In the genomic region with DNA sequence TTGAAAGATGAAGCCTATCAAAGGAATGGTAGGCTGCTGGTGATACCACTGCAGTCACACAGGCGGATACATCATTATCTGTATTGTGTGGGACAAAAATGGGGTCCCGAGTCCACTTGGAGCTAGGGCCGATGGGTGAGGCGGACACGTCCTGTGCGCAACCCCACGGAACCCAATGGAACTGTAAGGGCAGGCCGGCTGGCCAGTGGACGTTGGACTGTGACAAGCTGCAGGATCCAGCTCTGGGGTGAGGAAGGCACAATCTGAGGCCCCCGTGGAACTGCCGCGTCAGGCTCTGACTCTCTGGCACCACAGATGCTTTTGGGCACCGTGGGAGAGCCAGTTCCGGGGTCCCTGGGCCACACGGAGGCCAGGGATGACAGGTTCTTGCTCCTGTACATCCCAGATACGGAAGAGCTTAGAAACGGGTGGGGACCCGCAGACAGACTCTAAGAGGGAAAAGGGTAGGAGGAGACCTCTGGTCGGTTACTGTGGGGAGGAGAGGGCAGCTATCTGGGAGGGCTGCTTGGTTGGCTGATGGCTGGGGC, we compare ENCODE assay signal across 17 mouse cellular contexts. TPM values are rescaled to one million over a fixed set of nuclear protein-coding genes. Genes with fewer than 3 reads are reported as not detected.
DNase-seq lines count a peak whose midpoint lies in the region; ATAC-seq and TF ChIP-seq lines count a peak whose summit lies in the region.
"Had no signal": no experiment of that assay in that cellular context is flagged by ENCODE, and none has a peak within 500 bp of the region (broad histone marks: within the 10 kb centered on the region; RNA-seq: fewer than 3 reads in every experiment).

No protein-coding gene starts in this region.

- TF ChIP-seq CTCF in E14TG2a.4 (conservative IDR thresholded peaks at IDR 0.05; ENCODE audit: low read length), result no peak

- no peaks in the 10 kb centered on the region for H3K27me3 ChIP-seq in forebrain, embryonic 11.5 days (ENCODE audit: control insufficient read depth, insufficient read depth, low read length)
- H3K27me3 ChIP-seq in forebrain, embryonic 15.5 days, result no peaks in the 10 kb centered on the region
- H3K27me3 ChIP-seq in hindbrain, embryonic 11.5 days (ENCODE audit: control insufficient read depth, insufficient read depth, low read length), result no peaks in the 10 kb centered on the region
- no peaks in the 10 kb centered on the region for H3K27me3 ChIP-seq in hindbrain, embryonic 16.5 days (replicated peaks; ENCODE audit: control insufficient read depth, insufficient read depth, low read length)
- H3K27me3 ChIP-seq in lung, embryonic 16.5 days (ENCODE audit: control insufficient read depth, insufficient read depth, low read depth, low read length), result no peaks in the 10 kb centered on the region
- no peaks in the 10 kb centered on the region for H3K27me3 ChIP-seq in E14TG2a.4 (ENCODE audit: insufficient read depth, low read length)
- H3K27me3 ChIP-seq: liver, embryonic 12.5 days; lung, embryonic 15.5 days had no signal

- H3K36me3 ChIP-seq in forebrain, embryonic 11.5 days (ENCODE audit: control insufficient read depth, insufficient read depth, low read length), result no peaks in the 10 kb centered on the region
- peaks cover 14% of the 10 kb centered on the region for H3K36me3 ChIP-seq in forebrain, embryonic 15.5 days
- H3K36me3 ChIP-seq in hindbrain, embryonic 11.5 days (ENCODE audit: control insufficient read depth, insufficient read depth, low read length), result no peaks in the 10 kb centered on the region
- 0 out of 2 replicates have a peak, but pooled peaks cover 6% of the 10 kb centered on the region for H3K36me3 ChIP-seq in hindbrain, embryonic 16.5 days (ENCODE audit: control insufficient read depth, insufficient read depth, low read length)
- H3K36me3 ChIP-seq in lung, embryonic 16.5 days (ENCODE audit: control insufficient read depth, insufficient read depth, low read length), result peaks cover 15% of the 10 kb centered on the region
- H3K36me3 ChIP-seq in E14TG2a.4 (ENCODE audit: insufficient read depth, low read length), result peaks cover 26% of the 10 kb centered on the region

- DNase-seq in forebrain, embryonic 11.5 days (ENCODE audit: low spot score), result peak; percentile 53
- no peak for DNase-seq in hindbrain, embryonic 11.5 days (ENCODE audit: low spot score)
- DNase-seq in lung, postnatal 4 days, result no peak
- DNase-seq: cerebellum, adult 9-11 months; kidney, adult 11 months; kidney, postnatal 36 days; right cerebral cortex, adult 18-20 months; thymus, postnatal 14 days had no signal

- no peak overlapping the region for H3K4me3 ChIP-seq in forebrain, embryonic 11.5 days (ENCODE audit: low read depth, low read length)
- H3K4me3 ChIP-seq in forebrain, embryonic 15.5 days, result no peak overlapping the region
- no peak overlapping the region for H3K4me3 ChIP-seq in hindbrain, embryonic 11.5 days (ENCODE audit: low read depth, low read length)
- H3K4me3 ChIP-seq in hindbrain, embryonic 16.5 days (ENCODE audit: low read length), result no peak overlapping the region
- H3K4me3 ChIP-seq in lung, embryonic 16.5 days (ENCODE audit: low read length), result no peak overlapping the region
- peak overlapping the region; percentile 55 for H3K4me3 ChIP-seq in E14TG2a.4 (replicated peaks; ENCODE audit: low read length)
- H3K4me3 ChIP-seq: erythroblast, embryonic 14.5 days; liver, embryonic 12.5 days; lung, embryonic 15.5 days had no signal

- WGBS in forebrain, embryonic 11.5 days, result 88% methylated on average over 19 of the region's 19 CpGs
- WGBS in forebrain, embryonic 15.5 days, result 89% methylated on average over 19 of the region's 19 CpGs
- 90% methylated on average over 19 of the region's 19 CpGs for WGBS in hindbrain, embryonic 11.5 days
- 92% methylated on average over 19 of the region's 19 CpGs for WGBS in hindbrain, embryonic 16.5 days
- 89% methylated on average over 19 of the region's 19 CpGs for WGBS in lung, embryonic 16.5 days

- H3K9ac ChIP-seq in forebrain, embryonic 11.5 days (ENCODE audit: low read length), result no peak overlapping the region
- H3K9ac ChIP-seq in forebrain, embryonic 15.5 days (replicated peaks), result no peak overlapping the region
- H3K9ac ChIP-seq in hindbrain, embryonic 11.5 days (ENCODE audit: low read depth, low read length), result no peak overlapping the region
- no peak overlapping the region for H3K9ac ChIP-seq in hindbrain, embryonic 16.5 days (ENCODE audit: low read depth, low read length)
- no peak overlapping the region for H3K9ac ChIP-seq in lung, embryonic 16.5 days (ENCODE audit: low read length)
- H3K9ac ChIP-seq: liver, embryonic 12.5 days; lung, embryonic 15.5 days had no signal

- H3K4me2 ChIP-seq in forebrain, embryonic 11.5 days (ENCODE audit: low read depth, low read length, severe bottlenecking), result no peak overlapping the region
- no peak overlapping the region for H3K4me2 ChIP-seq in forebrain, embryonic 15.5 days (replicated peaks)
- no peak overlapping the region for H3K4me2 ChIP-seq in hindbrain, embryonic 11.5 days (replicated peaks; ENCODE audit: low read depth, low read length)
- no peak overlapping the region for H3K4me2 ChIP-seq in hindbrain, embryonic 16.5 days (ENCODE audit: low read length)
- no peak overlapping the region for H3K4me2 ChIP-seq in lung, embryonic 16.5 days (ENCODE audit: low read depth, low read length)
- H3K4me2 ChIP-seq: liver, embryonic 12.5 days; lung, embryonic 15.5 days had no signal

- no peaks in the 10 kb centered on the region for H3K9me3 ChIP-seq in forebrain, embryonic 11.5 days (ENCODE audit: control insufficient read depth, low read length)
- H3K9me3 ChIP-seq in forebrain, embryonic 15.5 days, result no peaks in the 10 kb centered on the region
- no peaks in the 10 kb centered on the region for H3K9me3 ChIP-seq in hindbrain, embryonic 11.5 days (ENCODE audit: control insufficient read depth, low read length)
- H3K9me3 ChIP-seq in hindbrain, embryonic 16.5 days (ENCODE audit: control insufficient read depth, low read length), result no peaks in the 10 kb centered on the region
- H3K9me3 ChIP-seq in lung, embryonic 16.5 days (ENCODE audit: control insufficient read depth, low read length), result no peaks in the 10 kb centered on the region
- no peaks in the 10 kb centered on the region for H3K9me3 ChIP-seq in E14TG2a.4 (ENCODE audit: low read length)
- H3K9me3 ChIP-seq: liver, embryonic 12.5 days; lung, embryonic 15.5 days had no signal

- ATAC-seq in forebrain, embryonic 11.5 days (replicated peaks; ENCODE audit: low FRiP score), result no peak
- ATAC-seq in forebrain, embryonic 15.5 days (replicated peaks), result no peak
- peak; percentile 27; the same call in 1 of the 2 replicates for ATAC-seq in hindbrain, embryonic 11.5 days (ENCODE audit: low FRiP score)
- no peak for ATAC-seq in hindbrain, embryonic 16.5 days
- 0 out of 2 replicates have a peak, but pooled peaks have one; percentile 12 for ATAC-seq in lung, embryonic 16.5 days (ENCODE audit: low read depth)
- ATAC-seq in erythroblast, adult 5-6 weeks (replicated peaks; ENCODE audit: low FRiP score, poor library complexity, severe bottlenecking), result no peak
- ATAC-seq: liver, embryonic 12.5 days had no signal

- H3K4me1 ChIP-seq in forebrain, embryonic 11.5 days (replicated peaks; ENCODE audit: control insufficient read depth, insufficient read depth, low read length), result no peaks in the 10 kb centered on the region
- H3K4me1 ChIP-seq in forebrain, embryonic 15.5 days, result no peaks in the 10 kb centered on the region
- no peaks in the 10 kb centered on the region for H3K4me1 ChIP-seq in hindbrain, embryonic 11.5 days (replicated peaks; ENCODE audit: control insufficient read depth, insufficient read depth, low read length)
- H3K4me1 ChIP-seq in hindbrain, embryonic 16.5 days (ENCODE audit: control insufficient read depth, insufficient read depth, low read depth, low read length), result no peaks in the 10 kb centered on the region
- H3K4me1 ChIP-seq in lung, embryonic 16.5 days (replicated peaks; ENCODE audit: control insufficient read depth, insufficient read depth, low read length), result no peaks in the 10 kb centered on the region
- peaks cover 20% of the 10 kb centered on the region for H3K4me1 ChIP-seq in E14TG2a.4 (replicated peaks; ENCODE audit: low read depth, low read length)
- H3K4me1 ChIP-seq: liver, embryonic 12.5 days; lung, embryonic 15.5 days had no signal

- no peak overlapping the region for H3K27ac ChIP-seq in forebrain, embryonic 11.5 days (ENCODE audit: low read depth, low read length)
- no peak overlapping the region for H3K27ac ChIP-seq in forebrain, embryonic 15.5 days (replicated peaks)
- H3K27ac ChIP-seq in hindbrain, embryonic 11.5 days (ENCODE audit: low read depth, low read length), result no peak overlapping the region
- H3K27ac ChIP-seq in hindbrain, embryonic 16.5 days (ENCODE audit: low read depth, low read length), result no peak overlapping the region
- no peak overlapping the region for H3K27ac ChIP-seq in lung, embryonic 16.5 days (ENCODE audit: low read length)
- H3K27ac ChIP-seq: liver, embryonic 12.5 days; lung, embryonic 15.5 days; stomach, postnatal 0 days had no signal

RNA-seq across cellular contexts. Expression of a gene that starts 36.0 kb away (rescaled TPM):
- 36.2 and 37.6 TPM in 2 replicates for polyA plus RNA-seq in forebrain, embryonic 11.5 days (2014; fragmentation: Nextera tagmentation; extraction: Ambion mirVana)
- polyA plus RNA-seq in forebrain, embryonic 15.5 days (2015; fragmentation: Nextera tagmentation; extraction: Ambion mirVana), result 29.4 and 30.9 TPM in 2 replicates
- polyA plus RNA-seq in hindbrain, embryonic 11.5 days (2014; fragmentation: Nextera tagmentation; extraction: Ambion mirVana), result 29.5 and 32.5 TPM in 2 replicates
- polyA plus RNA-seq in hindbrain, embryonic 16.5 days (2015; fragmentation: Nextera tagmentation; extraction: Ambion mirVana), result 81.0 and 92.2 TPM in 2 replicates
- polyA plus RNA-seq in lung, embryonic 16.5 days (2015; fragmentation: Nextera tagmentation; extraction: Ambion mirVana), result 336 and 351 TPM in 2 replicates
- 42.5 and 48.1 TPM in 2 replicates for total RNA-seq in erythroblast, adult 5-6 weeks (2015; ENCODE audit: low replicate concordance)
- 13.7 and 15.5 TPM in 2 replicates for total RNA-seq in erythroblast, adult 5-6 weeks (2017; ENCODE audit: low replicate concordance)

Comparison
In these comparisons a context has a peak if more than half of its experiments do, and no peak if none do; other contexts are left out.
1. ATAC-seq: peak in hindbrain, embryonic 11.5 days (single experiment) and lung, embryonic 16.5 days (single experiment); none in forebrain, embryonic 11.5 days (single experiment), forebrain, embryonic 15.5 days (single experiment), hindbrain, embryonic 16.5 days (single experiment) and erythroblast, adult 5-6 weeks (single experiment).